Mouse (Mus musculus) bone marrow, adult 2 months (tissue): ENCODE results near the gene Hif3a. TPM values are rescaled to one million over a fixed set of nuclear protein-coding genes. Genes with fewer than 3 reads are reported as not detected.
"Not testable (repeated sequence)": the region's sequence is repeated elsewhere in the genome, so short reads cannot be mapped to it uniquely, and the experiment has no call there.

Source experiments
- H3K27ac ChIP-seq: fragments of 200-500 bp; 2 replicates; pipeline ENCODE4 v1.5.1; 2012; ENCODE audit warnings: low read depth, mild to moderate bottlenecking, control low read depth, inconsistent platforms, low read length; ENCODE audit not compliant: control insufficient read depth, poor library complexity, insufficient read depth
- H3K4me1 ChIP-seq: fragments of 200-500 bp; 2 replicates; pipeline ENCODE4 v1.6.1; 2011; ENCODE audit warnings: low read length; ENCODE audit not compliant: control insufficient read depth, insufficient read depth
- H3K4me3 ChIP-seq: fragments of 200-500 bp; replicated peaks from 2 replicates; pipeline ENCODE3; 2011; ENCODE audit warnings: mild to moderate bottlenecking, low read depth, low read length, control low read depth; ENCODE audit not compliant: control insufficient read depth
- CTCF ChIP-seq: fragments of 200-500 bp; IDR thresholded peaks from 2 replicates; pipeline ENCODE4 v1.5.1; 2011; ENCODE audit warnings: low read length, control low read depth; ENCODE audit not compliant: control insufficient read depth, insufficient read depth
- POLR2A ChIP-seq: fragments of 200-500 bp; IDR thresholded peaks from 2 replicates; pipeline ENCODE4 v1.6.1; 2011; ENCODE audit warnings: low read depth, mild to moderate bottlenecking, control low read depth, low read length, borderline replicate concordance; ENCODE audit not compliant: control insufficient read depth
- WGBS: fragments of 180-500 bp; shearing (Covaris S2); methylation state at CpG from one replicate; pipeline ENCODE4 v1.1.7; 2018; 5-methylcytosine and 5-hydroxymethylcytosine counted together
- polyA plus RNA-seq: library from polyadenylated mRNA; stranded (reverse); fragments of >200 nt; gene quantifications from 2 replicates; pipeline ENCODE4 v1.2.4, GENCODE M21; 2011; ENCODE audit warnings: low replicate concordance; ENCODE audit not compliant: missing spikeins, insufficient read depth, insufficient read length

Hif3a gene
- polyA plus RNA-seq: 1.8 and 3.3 TPM in 2 replicates

- no peak within 1 kb of the TSS for H3K4me3 ChIP-seq
- 34% methylated on average over 15 of the region's 15 CpGs for WGBS
Measured at GRCm38 (mm10) chr7:17062389-17062788, at the start of gene Hif3a. Gene Hif3a (minus strand): TSS chr7:17062427.

GRCm38 (mm10) chr7:17101631-17102030 lies 39.4 kb upstream of the Hif3a start:
- not testable (repeated sequence) for H3K27ac ChIP-seq, H3K4me3 ChIP-seq, H3K4me1 ChIP-seq
- WGBS: 85% methylated on average over 13 of the region's 13 CpGs

More at GRCm38 (mm10) chr7:17062389-17062788, at the start of gene Hif3a:
- TF ChIP-seq POLR2A (no peak), CTCF (no peak)
- Histone ChIP-seq H3K27ac (no peak within 1 kb of the TSS; the same call in 1 of the 2 replicates), H3K4me1 (peaks cover 6% of the 10 kb centered on the region)

- TF ChIP-seq CTCF: no peak
- no peak for TF ChIP-seq POLR2A
- Histone ChIP-seq H3K27ac (no peak overlapping the region), H3K4me3 (no peak overlapping the region), H3K4me1 (no peaks in the 10 kb centered on the region)
- WGBS: 4% methylated on average over 1 of the region's 1 CpGs
Measured at GRCm38 (mm10) chr7:17091280-17091679, 29.1 kb upstream of the Hif3a start.

- no peak for TF ChIP-seq POLR2A
- TF ChIP-seq CTCF: no peak
- Histone ChIP-seq H3K4me3 (no peak overlapping the region), H3K27ac (no peak overlapping the region), H3K4me1 (no peaks in the 10 kb centered on the region)
- WGBS: 20% methylated on average over 3 of the region's 3 CpGs
Measured at GRCm38 (mm10) chr7:17090058-17090585, 27.9 kb upstream of the Hif3a start.

- WGBS: 74% methylated on average over 3 of the region's 3 CpGs
- no peak overlapping the region for H3K27ac ChIP-seq
Measured at GRCm38 (mm10) chr7:17087731-17088130, 25.5 kb upstream of the Hif3a start.

DNA sequence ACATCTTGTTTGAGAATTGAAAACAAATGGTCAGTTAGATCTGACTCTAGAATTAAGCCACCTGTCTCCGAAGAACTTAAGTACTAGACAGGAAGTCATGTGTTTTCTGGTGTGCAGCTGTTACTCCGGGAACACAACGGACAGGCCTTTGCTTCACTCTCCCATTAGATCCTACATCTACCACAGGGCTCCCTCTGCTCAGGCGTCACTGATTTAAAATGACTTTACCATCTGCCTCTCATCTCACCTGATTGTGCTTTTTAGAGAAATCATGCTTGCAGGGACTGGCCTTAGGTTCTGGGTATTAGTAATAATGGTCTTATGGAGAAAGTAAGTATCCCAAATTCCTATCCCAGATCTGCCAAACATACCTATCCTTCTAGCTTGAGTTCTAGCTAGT lies 20.5 kb upstream of the Hif3a start:
- Histone ChIP-seq H3K27ac (no peak overlapping the region), H3K4me1 (no peaks in the 10 kb centered on the region), H3K4me3 (no peak overlapping the region)
- TF ChIP-seq CTCF (no peak), POLR2A (no peak)
- WGBS: 44% methylated on average over 4 of the region's 4 CpGs

More at GRCm38 (mm10) chr7:17087731-17088130, 25.5 kb upstream of the Hif3a start:
- TF ChIP-seq CTCF (no peak), POLR2A (no peak)
- Histone ChIP-seq H3K4me3 (no peak overlapping the region), H3K4me1 (no peaks in the 10 kb centered on the region)

DNA sequence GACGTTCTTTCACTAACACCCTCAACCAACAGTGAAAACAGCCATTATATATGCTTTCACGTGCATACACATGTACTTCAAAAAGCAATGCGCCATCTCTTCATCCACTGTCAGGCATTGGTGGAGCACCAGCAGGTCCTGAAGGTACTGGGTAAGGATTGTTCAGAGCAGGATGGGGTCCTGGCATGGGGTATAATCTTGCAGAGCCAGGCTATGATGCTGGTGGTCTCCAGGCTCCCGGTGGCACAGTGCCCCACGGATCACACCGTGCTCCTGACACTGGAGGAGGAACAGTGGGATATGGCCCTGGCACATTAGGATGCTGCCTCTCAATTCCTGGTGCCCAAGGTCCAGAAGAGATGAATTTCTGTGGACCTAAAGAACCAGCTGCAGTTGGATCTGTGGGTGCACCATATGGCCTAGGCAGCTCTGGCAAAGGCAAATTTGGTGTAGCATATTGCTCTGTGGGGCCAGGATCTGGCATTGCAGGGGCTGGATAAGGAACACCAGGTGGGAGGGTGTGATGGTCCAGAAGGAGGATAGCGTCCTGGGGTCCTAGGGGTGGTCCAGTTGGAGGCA lies 15.9 kb upstream of the Hif3a start:
- no peak overlapping the region for H3K27ac ChIP-seq
- 78% methylated on average over 7 of the region's 7 CpGs for WGBS
- H3K4me3 ChIP-seq: no peak overlapping the region
- no peak for TF ChIP-seq POLR2A
- TF ChIP-seq CTCF: no peak
- no peaks in the 10 kb centered on the region for H3K4me1 ChIP-seq

DNA sequence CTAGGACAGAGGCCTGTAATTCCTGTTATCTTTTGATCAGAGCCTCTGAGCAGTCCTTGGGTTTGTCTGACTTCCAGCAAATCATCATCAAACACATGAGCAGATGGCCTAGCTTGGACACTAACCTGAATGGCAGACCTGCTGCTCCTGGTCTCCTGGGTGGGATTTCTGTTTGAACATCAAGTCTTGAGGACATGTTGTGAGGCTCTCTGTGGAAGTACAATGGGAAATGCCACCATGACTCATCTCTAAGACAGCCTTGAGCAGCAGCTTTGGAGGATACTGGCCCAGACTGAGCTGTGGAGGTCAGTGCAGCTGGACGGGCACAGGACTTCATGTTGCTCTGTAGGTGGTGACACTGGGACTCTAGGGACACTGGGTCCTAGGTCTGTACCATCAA lies 14.3 kb upstream of the Hif3a start:
- H3K27ac ChIP-seq: no peak overlapping the region
- no peak overlapping the region for H3K4me3 ChIP-seq
- 88% methylated on average over 1 of the region's 1 CpGs for WGBS
- TF ChIP-seq POLR2A (no peak), CTCF (no peak)
- H3K4me1 ChIP-seq: no peaks in the 10 kb centered on the region
